ENCODE assay signal across 30 mouse cellular contexts in the genomic region with DNA sequence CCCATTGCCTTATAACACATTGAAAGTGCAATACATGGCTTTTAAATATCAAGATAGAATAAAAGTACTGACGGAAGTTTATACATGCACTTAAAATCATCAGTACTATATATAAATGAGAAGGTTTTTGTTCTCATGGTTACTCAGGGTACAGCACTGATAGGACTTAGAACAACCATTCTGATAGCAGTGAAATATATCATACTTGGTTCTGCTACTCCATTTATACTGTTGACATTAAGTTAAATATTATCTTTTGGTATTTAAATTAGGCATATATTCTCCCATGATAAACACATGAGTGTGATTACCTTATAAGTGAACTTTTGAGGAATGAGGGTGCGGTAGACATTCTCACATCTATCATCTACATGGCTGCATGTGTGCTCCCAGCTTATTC.
"Had no signal": no experiment of that assay in that cellular context is flagged by ENCODE, and none has a peak within 500 bp of the region (broad histone marks: within the 10 kb centered on the region; RNA-seq: fewer than 3 reads in every experiment).

No protein-coding gene starts in this region.

- H3K9me3 ChIP-seq: limb, embryonic 12.5 days; limb, embryonic 13.5 days; limb, embryonic 15.5 days; liver, embryonic 12.5 days; liver, embryonic 13.5 days; liver, embryonic 15.5 days; lung, embryonic 15.5 days; megakaryocyte, embryonic 14.5 days; midbrain, embryonic 10.5 days; midbrain, embryonic 12.5 days; midbrain, embryonic 13.5 days; midbrain, embryonic 15.5 days had no signal

- H3K4me3 ChIP-seq: left cerebral cortex, adult 2 months; limb, embryonic 12.5 days; limb, embryonic 13.5 days; limb, embryonic 15.5 days; liver, embryonic 12.5 days; liver, embryonic 13.5 days; liver, embryonic 15.5 days; lung, embryonic 15.5 days; megakaryocyte, embryonic 14.5 days; midbrain, embryonic 10.5 days; midbrain, embryonic 12.5 days; midbrain, embryonic 13.5 days; midbrain, embryonic 15.5 days; myocyte had no signal

- H3K27ac ChIP-seq: left cerebral cortex, adult 2 months; limb, embryonic 12.5 days; limb, embryonic 13.5 days; limb, embryonic 15.5 days; liver, embryonic 12.5 days; liver, embryonic 13.5 days; liver, embryonic 14.5 days; liver, embryonic 15.5 days; lung, embryonic 15.5 days; macrophage; midbrain, embryonic 10.5 days; midbrain, embryonic 12.5 days; midbrain, embryonic 13.5 days; midbrain, embryonic 15.5 days had no signal

- ATAC-seq: liver, embryonic 12.5 days; liver, postnatal 0 days; midbrain, embryonic 13.5 days; midbrain, embryonic 15.5 days; midbrain, embryonic 16.5 days had no signal

- H3K4me1 ChIP-seq: limb, embryonic 15.5 days; midbrain, embryonic 10.5 days; midbrain, embryonic 12.5 days; midbrain, embryonic 13.5 days; midbrain, embryonic 15.5 days had no signal

- H3K36me3 ChIP-seq: limb, embryonic 12.5 days; limb, embryonic 13.5 days; limb, embryonic 15.5 days; liver, embryonic 12.5 days; liver, embryonic 13.5 days; liver, embryonic 15.5 days; lung, embryonic 15.5 days; midbrain, embryonic 10.5 days; midbrain, embryonic 12.5 days; midbrain, embryonic 13.5 days; midbrain, embryonic 15.5 days had no signal

- H3K4me2 ChIP-seq: limb, embryonic 12.5 days; limb, embryonic 13.5 days; limb, embryonic 15.5 days; liver, embryonic 11.5 days; liver, embryonic 12.5 days; liver, embryonic 13.5 days; liver, embryonic 15.5 days; lung, embryonic 14.5 days; lung, embryonic 15.5 days; midbrain, embryonic 11.5 days; midbrain, embryonic 12.5 days; midbrain, embryonic 13.5 days; midbrain, embryonic 15.5 days had no signal

- H3K9ac ChIP-seq: limb, embryonic 12.5 days; limb, embryonic 13.5 days; limb, embryonic 15.5 days; liver, embryonic 12.5 days; liver, embryonic 13.5 days; liver, embryonic 14.5 days; liver, embryonic 15.5 days; liver, postnatal 0 days; lung, embryonic 14.5 days; lung, embryonic 15.5 days; midbrain, embryonic 12.5 days; midbrain, embryonic 13.5 days; midbrain, embryonic 15.5 days had no signal

- DNase-seq: layer of hippocampus, postnatal 36 days; left cerebral cortex, postnatal 4 days; liver, embryonic 13.5 days; liver, postnatal 0 days; lung, adult 18-20 months; lung, adult 2 months; lung, embryonic 14.5 days; lung, postnatal 10 days; lung, postnatal 14 days; lung, postnatal 36 days; lung, postnatal 4 days; midbrain, embryonic 14.5 days had no signal

- H3K27me3 ChIP-seq: limb, embryonic 12.5 days; limb, embryonic 13.5 days; limb, embryonic 15.5 days; liver, embryonic 12.5 days; liver, embryonic 13.5 days; liver, embryonic 15.5 days; lung, embryonic 15.5 days; megakaryocyte, embryonic 14.5 days; midbrain, embryonic 12.5 days; midbrain, embryonic 13.5 days; midbrain, embryonic 15.5 days had no signal
